Mouse (Mus musculus) kidney, embryonic 15.5 days (tissue): ENCODE measurements around the gene Sec61a1. TPM values are rescaled to one million over a fixed set of nuclear protein-coding genes. Genes with fewer than 3 reads are reported as not detected.

Experiments
- ATAC-seq: fragments of 200-750 bp; cut with Nextera tagmentation; replicated peaks from 2 replicates; pipeline ENCODE4 v1.8.0; 2017; ENCODE audit warnings: moderate TSS enrichment; ENCODE audit not compliant: low FRiP score
- H3K27ac ChIP-seq: fragments of 300-500 bp; sonication (generic); 2 replicates; pipeline ENCODE4 v1.5.1; 2015; ENCODE audit warnings: mild to moderate bottlenecking, inconsistent platforms
- H3K27me3 ChIP-seq: fragments of 300-500 bp; sonication (generic); 2 replicates; pipeline ENCODE4 v1.6.1; 2015; ENCODE audit warnings: inconsistent platforms
- H3K36me3 ChIP-seq: fragments of 300-500 bp; sonication (generic); 2 replicates; pipeline ENCODE4 v1.6.1; 2015; ENCODE audit warnings: inconsistent platforms
- H3K4me1 ChIP-seq: fragments of 300-500 bp; sonication (generic); 2 replicates; pipeline ENCODE4 v1.6.1; 2015; ENCODE audit warnings: inconsistent platforms
- H3K4me2 ChIP-seq: fragments of 300-500 bp; sonication (generic); 2 replicates; pipeline ENCODE4 v1.6.1; 2015; ENCODE audit warnings: moderate library complexity, mild to moderate bottlenecking, inconsistent platforms
- H3K4me3 ChIP-seq: fragments of 300-500 bp; sonication (generic); replicated peaks from 2 replicates; pipeline ENCODE4 v1.5.1; 2015; ENCODE audit warnings: mild to moderate bottlenecking, inconsistent platforms
- H3K9ac ChIP-seq: fragments of 300-500 bp; sonication (generic); 2 replicates; pipeline ENCODE4 v1.6.1; 2015; ENCODE audit warnings: mild to moderate bottlenecking, inconsistent platforms
- H3K9me3 ChIP-seq: fragments of 300-500 bp; sonication (generic); replicated peaks from 2 replicates; pipeline ENCODE4 v1.6.1; 2016; ENCODE audit warnings: inconsistent platforms
- WGBS: fragments of 180-500 bp; shearing (Covaris S2); methylation state at CpG from one replicate; pipeline ENCODE4 v1.1.7; 2015; ENCODE audit warnings: mixed read lengths; 5-methylcytosine and 5-hydroxymethylcytosine counted together
- polyA plus RNA-seq: library from polyadenylated mRNA; unstranded; fragments of >200 nt; fragmentation: Nextera tagmentation; extraction: Ambion mirVana; gene quantifications from 2 replicates; pipeline ENCODE4 v1.2.1, GENCODE M21; 2015

Gene Sec61a1
- polyA plus RNA-seq, 1 experiment from 2014 or later = 245 TPM

- WGBS = 82% methylated on average over 4 of the region's 4 CpGs
- no peak overlapping the region for H3K4me2 ChIP-seq
- H3K4me3 ChIP-seq = no peak overlapping the region
- H3K9me3 ChIP-seq = no peaks in the 10 kb centered on the region; the same call in 1 of the 2 replicates
- no peak overlapping the region for H3K9ac ChIP-seq
- peaks cover 19% of the 10 kb centered on the region for H3K4me1 ChIP-seq
- H3K27ac ChIP-seq = no peak overlapping the region
- H3K36me3 ChIP-seq = peaks cover 72% of the 10 kb centered on the region
- no peaks in the 10 kb centered on the region for H3K27me3 ChIP-seq
- no peak for ATAC-seq
Observed at GRCm38 (mm10) chr6:88514546-88514945, 4.2 kb downstream of the Sec61a1 start.

GRCm38 (mm10) chr6:88513984-88514383, 4.7 kb downstream of the Sec61a1 start:
- 94% methylated on average over 8 of the region's 8 CpGs for WGBS
- H3K4me3 ChIP-seq = no peak overlapping the region
- no peak overlapping the region for H3K9ac ChIP-seq
- H3K4me1 ChIP-seq = peaks cover 17% of the 10 kb centered on the region
- ATAC-seq = no peak
- no peaks in the 10 kb centered on the region for H3K27me3 ChIP-seq
- no peak overlapping the region for H3K4me2 ChIP-seq
- peaks cover 78% of the 10 kb centered on the region for H3K36me3 ChIP-seq
- no peaks in the 10 kb centered on the region; the same call in 1 of the 2 replicates for H3K9me3 ChIP-seq
- no peak overlapping the region for H3K27ac ChIP-seq

DNA sequence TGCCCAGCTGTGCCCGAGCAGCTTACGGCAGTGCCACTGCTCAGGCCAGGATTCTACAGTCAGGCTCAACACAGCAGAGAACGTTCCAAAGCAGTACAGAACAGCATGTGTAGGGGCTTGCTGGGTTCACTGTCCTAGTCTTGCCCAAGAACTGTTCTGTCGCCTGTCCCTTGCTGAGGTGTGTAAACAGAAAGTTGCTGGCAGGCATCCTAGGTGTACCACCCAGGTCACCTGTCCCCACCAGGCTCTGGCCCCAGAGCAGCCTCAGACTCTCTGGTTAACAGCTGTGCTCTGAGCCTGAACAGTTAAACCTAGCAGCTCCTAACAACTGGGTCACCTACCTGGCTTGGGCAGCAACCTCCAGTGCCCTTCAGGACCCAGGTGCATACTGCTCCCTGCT, 15.7 kb downstream of the Sec61a1 start:
- Histone ChIP-seq H3K4me3 (no peak overlapping the region), H3K27me3 (no peaks in the 10 kb centered on the region), H3K4me2 (no peak overlapping the region), H3K9ac (no peak overlapping the region), H3K36me3 (peaks cover 70% of the 10 kb centered on the region), H3K27ac (no peak overlapping the region), H3K4me1 (peaks cover 14% of the 10 kb centered on the region), H3K9me3 (no peaks in the 10 kb centered on the region)
- WGBS = 94% methylated on average over 4 of the region's 4 CpGs
- no peak for ATAC-seq

GRCm38 (mm10) chr6:88502030-88502970, 16.4 kb downstream of the Sec61a1 start:
- 69% methylated on average over 13 of the region's 13 CpGs for WGBS
- Histone ChIP-seq H3K36me3 (peaks cover 70% of the 10 kb centered on the region), H3K27me3 (no peaks in the 10 kb centered on the region), H3K9me3 (no peaks in the 10 kb centered on the region), H3K4me3 (no peak overlapping the region), H3K9ac (no peak overlapping the region), H3K27ac (no peak overlapping the region), H3K4me1 (peaks cover 14% of the 10 kb centered on the region), H3K4me2 (no peak overlapping the region)
- no peak for ATAC-seq

GRCm38 (mm10) chr6:88500405-88500767, 18.3 kb downstream of the Sec61a1 start:
- Histone ChIP-seq H3K9ac (peak overlapping the region; percentile 61), H3K27ac (no peak overlapping the region), H3K4me2 (peak overlapping the region; percentile 97), H3K36me3 (peaks cover 65% of the 10 kb centered on the region), H3K4me1 (peaks cover 16% of the 10 kb centered on the region), H3K9me3 (no peaks in the 10 kb centered on the region), H3K27me3 (no peaks in the 10 kb centered on the region), H3K4me3 (peak overlapping the region; percentile 62)
- peak; percentile 10; the same call in 1 of the 2 replicates for ATAC-seq
- WGBS = 7% methylated on average over 3 of the region's 3 CpGs

- ATAC-seq = peak; percentile 69
Observed at GRCm38 (mm10) chr6:88499481-88500404, 19.0 kb downstream of the Sec61a1 start.

DNA sequence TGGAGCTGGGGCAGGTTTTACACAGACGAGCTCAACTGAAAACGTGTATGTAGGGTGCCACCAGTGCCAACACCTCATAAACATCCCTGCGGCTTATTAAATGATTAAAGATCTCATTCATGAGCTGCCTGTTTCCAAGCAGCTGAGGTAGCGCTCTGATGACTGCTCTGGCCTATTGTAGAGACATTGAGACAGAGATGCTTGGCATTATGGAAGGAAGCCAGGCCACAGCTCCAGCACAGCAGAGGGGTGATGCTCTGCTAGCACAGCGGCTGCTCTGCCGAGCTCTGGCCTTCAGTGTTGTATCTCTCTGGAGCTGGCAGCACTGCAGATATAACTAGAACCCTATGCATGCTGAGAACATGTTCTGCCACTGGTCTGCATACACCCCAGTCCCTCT, 25.0 kb downstream of the Sec61a1 start:
- H3K9me3 ChIP-seq = no peaks in the 10 kb centered on the region
- no peak for ATAC-seq
- no peak overlapping the region for H3K4me2 ChIP-seq
- H3K27ac ChIP-seq = no peak overlapping the region
- 0 out of 2 replicates have a peak, but pooled peaks cover 2% of the 10 kb centered on the region for H3K4me1 ChIP-seq
- H3K9ac ChIP-seq = no peak overlapping the region
- no peak overlapping the region for H3K4me3 ChIP-seq
- no peaks in the 10 kb centered on the region for H3K27me3 ChIP-seq
- H3K36me3 ChIP-seq = peaks cover 74% of the 10 kb centered on the region
- 89% methylated on average over 6 of the region's 6 CpGs for WGBS

More at GRCm38 (mm10) chr6:88499481-88500404, 19.0 kb downstream of the Sec61a1 start:
- no peak overlapping the region for H3K27ac ChIP-seq
- peak overlapping the region; percentile 61 for H3K9ac ChIP-seq
- H3K4me1 ChIP-seq = peaks cover 16% of the 10 kb centered on the region
- H3K36me3 ChIP-seq = peaks cover 58% of the 10 kb centered on the region
- no peaks in the 10 kb centered on the region for H3K9me3 ChIP-seq
- H3K4me3 ChIP-seq = peak overlapping the region; percentile 62
- H3K27me3 ChIP-seq = no peaks in the 10 kb centered on the region
- WGBS = 3% methylated on average over 76 of the region's 76 CpGs
- H3K4me2 ChIP-seq = peak overlapping the region; percentile 97

DNA sequence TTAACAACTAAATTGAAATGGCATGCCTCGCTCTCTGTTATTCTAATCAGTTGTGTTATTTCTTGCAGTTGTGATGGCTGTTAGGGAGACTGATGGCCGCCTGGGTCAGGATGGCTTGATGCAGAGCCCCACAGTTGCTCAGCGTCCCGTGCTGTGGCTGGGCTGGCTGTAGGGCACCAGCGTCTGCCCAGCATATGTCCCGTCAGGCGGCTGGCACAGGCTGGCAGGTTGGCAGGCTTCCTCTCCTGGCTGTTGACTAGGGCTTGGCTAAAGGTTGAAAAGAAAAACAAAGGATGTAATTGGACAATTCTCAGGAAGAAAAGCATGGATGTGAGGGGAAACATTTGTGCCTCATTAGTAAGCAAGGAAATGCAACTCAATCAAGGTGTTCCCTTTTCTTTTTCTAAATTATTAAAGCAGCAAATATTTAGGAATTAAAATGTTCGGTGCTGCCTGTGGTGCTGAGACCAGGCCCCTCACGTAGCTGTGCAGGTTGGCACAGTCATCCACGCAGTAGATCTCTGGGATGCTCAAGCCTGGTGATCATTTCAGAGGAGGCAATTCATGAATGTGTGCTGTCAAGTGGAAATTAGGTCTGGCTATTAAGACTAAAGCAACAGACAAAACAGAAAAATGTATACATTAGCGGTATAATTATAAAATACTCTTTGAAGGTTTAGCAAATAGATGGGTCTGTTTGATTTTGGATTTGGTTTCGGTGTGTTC, 27.9 kb downstream of the Sec61a1 start:
- Histone ChIP-seq H3K4me3 (no peak overlapping the region), H3K36me3 (peaks cover 77% of the 10 kb centered on the region), H3K27ac (no peak overlapping the region), H3K9me3 (no peaks in the 10 kb centered on the region), H3K27me3 (no peaks in the 10 kb centered on the region), H3K4me2 (no peak overlapping the region), H3K4me1 (0 out of 2 replicates have a peak, but pooled peaks cover 2% of the 10 kb centered on the region), H3K9ac (no peak overlapping the region)
- ATAC-seq = no peak
- WGBS = 91% methylated on average over 12 of the region's 12 CpGs

- no peak overlapping the region for H3K9ac ChIP-seq
- H3K9me3 ChIP-seq = no peaks in the 10 kb centered on the region
- 92% methylated on average over 6 of the region's 6 CpGs for WGBS
- no peak for ATAC-seq
- H3K36me3 ChIP-seq = peaks cover 86% of the 10 kb centered on the region
- H3K4me1 ChIP-seq = no peaks in the 10 kb centered on the region
- H3K4me3 ChIP-seq = no peak overlapping the region
- no peaks in the 10 kb centered on the region for H3K27me3 ChIP-seq
- H3K4me2 ChIP-seq = no peak overlapping the region
- no peak overlapping the region for H3K27ac ChIP-seq
Observed at GRCm38 (mm10) chr6:88489834-88490233, 28.9 kb downstream of the Sec61a1 start.

DNA sequence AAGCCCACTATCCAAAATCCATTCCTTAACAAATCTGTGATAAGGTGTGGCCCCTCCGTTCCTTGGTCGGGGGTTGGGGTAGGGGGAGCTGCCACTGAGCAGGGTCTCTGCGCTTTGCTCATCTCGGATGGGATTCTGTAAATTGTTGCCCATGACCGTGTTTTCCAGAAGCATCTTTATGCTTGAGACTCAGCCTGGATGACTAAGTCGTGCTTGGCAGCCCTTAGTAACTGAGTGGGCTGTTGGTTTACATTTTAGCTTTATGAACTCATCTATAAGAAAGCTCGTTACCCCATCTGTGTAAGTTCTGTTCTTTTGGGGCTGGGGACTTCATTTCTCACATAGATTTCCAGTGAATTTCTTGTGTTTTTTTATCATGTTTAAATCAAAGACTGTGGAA, 29.7 kb downstream of the Sec61a1 start:
- no peaks in the 10 kb centered on the region for H3K4me1 ChIP-seq
- H3K9me3 ChIP-seq = no peaks in the 10 kb centered on the region
- no peak overlapping the region for H3K4me2 ChIP-seq
- H3K9ac ChIP-seq = no peak overlapping the region
- no peaks in the 10 kb centered on the region for H3K27me3 ChIP-seq
- peaks cover 92% of the 10 kb centered on the region for H3K36me3 ChIP-seq
- WGBS = 91% methylated on average over 7 of the region's 7 CpGs
- no peak for ATAC-seq
- no peak overlapping the region for H3K4me3 ChIP-seq
- no peak overlapping the region for H3K27ac ChIP-seq

- no peak overlapping the region for H3K4me3 ChIP-seq
- H3K9ac ChIP-seq = no peak overlapping the region
- no peaks in the 10 kb centered on the region for H3K4me1 ChIP-seq
- peaks cover 92% of the 10 kb centered on the region for H3K36me3 ChIP-seq
- H3K27ac ChIP-seq = no peak overlapping the region
- no peak overlapping the region for H3K4me2 ChIP-seq
- H3K27me3 ChIP-seq = no peaks in the 10 kb centered on the region
- H3K9me3 ChIP-seq = no peaks in the 10 kb centered on the region
- no peak for ATAC-seq
- WGBS = 77% methylated on average over 8 of the region's 8 CpGs
Observed at GRCm38 (mm10) chr6:88486893-88487292, 31.8 kb downstream of the Sec61a1 start.
